Mouse (Mus musculus): ENCODE measurements at regions not wholly inside any gene's neighbourhood (a gene's known extent, or its start where the extent isn't known, plus 50 kb on each side); places are given as distances from the start of the nearest gene placed in this dataset.
"Not testable (repeated sequence)": the region's sequence is repeated elsewhere in the genome, so short reads cannot be mapped to it uniquely, and the experiment has no call there.

- Histone ChIP-seq H3K27ac (ENCODE audit: insufficient read depth, low read length) (no peak overlapping the region), H3K4me1 (ENCODE audit: control insufficient read depth, insufficient read depth, low read length) (no peaks in the 10 kb centered on the region), H3K4me3 (ENCODE audit: insufficient read depth, low read length) (no peak overlapping the region)
- TF ChIP-seq CTCF (IDR thresholded peaks at IDR 0.05; ENCODE audit: borderline replicate concordance, insufficient read depth, low read length) (no peak), POLR2A (IDR thresholded peaks at IDR 0.05; ENCODE audit: low read depth, low read length) (no peak)
Observed at GRCm38 (mm10) chr17:15251641-15252040, 125.0 kb downstream of the Dll1 start.

GRCm38 (mm10) chr17:15248417-15248791 is 128.3 kb downstream of the Dll1 start:
- Histone ChIP-seq H3K4me3 (ENCODE audit: insufficient read depth, low read length) (no peak overlapping the region), H3K4me1 (ENCODE audit: control insufficient read depth, insufficient read depth, low read length) (no peaks in the 10 kb centered on the region), H3K27ac (ENCODE audit: insufficient read depth, low read length) (no peak overlapping the region)
- TF ChIP-seq POLR2A (IDR thresholded peaks at IDR 0.05; ENCODE audit: low read depth, low read length), result no peak
- no peak for TF ChIP-seq CTCF (IDR thresholded peaks at IDR 0.05; ENCODE audit: borderline replicate concordance, insufficient read depth, low read length)

GRCm38 (mm10) chr17:15247546-15248416 is 128.9 kb downstream of the Dll1 start:
- H3K4me3 ChIP-seq (ENCODE audit: insufficient read depth, low read length), result no peak overlapping the region
- no peaks in the 10 kb centered on the region for H3K4me1 ChIP-seq (ENCODE audit: control insufficient read depth, insufficient read depth, low read length)
- no peak overlapping the region for H3K27ac ChIP-seq (ENCODE audit: insufficient read depth, low read length)
- TF ChIP-seq CTCF (IDR thresholded peaks at IDR 0.05; ENCODE audit: borderline replicate concordance, insufficient read depth, low read length) (no peak), POLR2A (IDR thresholded peaks at IDR 0.05; ENCODE audit: low read depth, low read length) (no peak)

- Histone ChIP-seq H3K4me3 (ENCODE audit: insufficient read depth, low read length) (no peak overlapping the region), H3K27ac (ENCODE audit: insufficient read depth, low read length) (no peak overlapping the region), H3K4me1 (ENCODE audit: control insufficient read depth, insufficient read depth, low read length) (no peaks in the 10 kb centered on the region)
- no peak for TF ChIP-seq POLR2A (IDR thresholded peaks at IDR 0.05; ENCODE audit: low read depth, low read length)
- no peak for TF ChIP-seq CTCF (IDR thresholded peaks at IDR 0.05; ENCODE audit: borderline replicate concordance, insufficient read depth, low read length)
Observed at GRCm38 (mm10) chr17:15242976-15243635, 133.6 kb downstream of the Dll1 start.

GRCm38 (mm10) chr17:15242356-15242755 is 134.3 kb downstream of the Dll1 start:
- Histone ChIP-seq H3K27ac (ENCODE audit: insufficient read depth, low read length) (no peak overlapping the region), H3K4me1 (ENCODE audit: control insufficient read depth, insufficient read depth, low read length) (no peaks in the 10 kb centered on the region), H3K4me3 (ENCODE audit: insufficient read depth, low read length) (no peak overlapping the region)
- TF ChIP-seq CTCF (IDR thresholded peaks at IDR 0.05; ENCODE audit: borderline replicate concordance, insufficient read depth, low read length), result no peak
- no peak for TF ChIP-seq POLR2A (IDR thresholded peaks at IDR 0.05; ENCODE audit: low read depth, low read length)

GRCm38 (mm10) chr17:15241491-15241890 is 135.2 kb downstream of the Dll1 start:
- no peak overlapping the region for H3K4me3 ChIP-seq (ENCODE audit: insufficient read depth, low read length)
- no peak overlapping the region for H3K27ac ChIP-seq (ENCODE audit: insufficient read depth, low read length)
- no peaks in the 10 kb centered on the region for H3K4me1 ChIP-seq (ENCODE audit: control insufficient read depth, insufficient read depth, low read length)
- TF ChIP-seq POLR2A (IDR thresholded peaks at IDR 0.05; ENCODE audit: low read depth, low read length) (no peak), CTCF (IDR thresholded peaks at IDR 0.05; ENCODE audit: borderline replicate concordance, insufficient read depth, low read length) (no peak)

- not testable (repeated sequence) for H3K4me1 ChIP-seq (ENCODE audit: control insufficient read depth, insufficient read depth, low read length); H3K4me3 ChIP-seq (ENCODE audit: insufficient read depth, low read length); H3K27ac ChIP-seq (ENCODE audit: insufficient read depth, low read length)
Observed at GRCm38 (mm10) chr17:15240641-15241040, 136.0 kb downstream of the Dll1 start.

GRCm38 (mm10) chr17:15240011-15240410 is 136.7 kb downstream of the Dll1 start:
- Histone ChIP-seq H3K4me1 (ENCODE audit: control insufficient read depth, insufficient read depth, low read length) (no peaks in the 10 kb centered on the region), H3K4me3 (ENCODE audit: insufficient read depth, low read length) (no peak overlapping the region), H3K27ac (ENCODE audit: insufficient read depth, low read length) (no peak overlapping the region)
- TF ChIP-seq CTCF (IDR thresholded peaks at IDR 0.05; ENCODE audit: borderline replicate concordance, insufficient read depth, low read length) (no peak), POLR2A (IDR thresholded peaks at IDR 0.05; ENCODE audit: low read depth, low read length) (no peak)

GRCm38 (mm10) chr17:15235041-15235440 is 141.6 kb downstream of the Dll1 start:
- H3K4me3 ChIP-seq (ENCODE audit: insufficient read depth, low read length), result no peak overlapping the region
- H3K27ac ChIP-seq (ENCODE audit: insufficient read depth, low read length), result no peak overlapping the region
- H3K4me1 ChIP-seq (ENCODE audit: control insufficient read depth, insufficient read depth, low read length), result no peaks in the 10 kb centered on the region
- no peak for TF ChIP-seq CTCF (IDR thresholded peaks at IDR 0.05; ENCODE audit: borderline replicate concordance, insufficient read depth, low read length)
- TF ChIP-seq POLR2A (IDR thresholded peaks at IDR 0.05; ENCODE audit: low read depth, low read length), result no peak

- H3K27ac ChIP-seq (ENCODE audit: insufficient read depth, low read length), result no peak overlapping the region
- TF ChIP-seq POLR2A (IDR thresholded peaks at IDR 0.05; ENCODE audit: low read depth, low read length) (no peak), CTCF (IDR thresholded peaks at IDR 0.05; ENCODE audit: borderline replicate concordance, insufficient read depth, low read length) (no peak)
- H3K4me1 ChIP-seq (ENCODE audit: control insufficient read depth, insufficient read depth, low read length), result no peaks in the 10 kb centered on the region
- no peak overlapping the region for H3K4me3 ChIP-seq (ENCODE audit: insufficient read depth, low read length)
Observed at GRCm38 (mm10) chr17:15231175-15231574, 145.5 kb downstream of the Dll1 start.
